Mouse (Mus musculus): ENCODE measurements around the gene Zfp775.

Gene Zfp775

GRCm38 (mm10) chr6:48628377-48628776, 26.5 kb downstream of the Zfp775 start:
- no peak for DNase-seq (ENCODE audit: low spot score in 2 of 2)

- DNase-seq (ENCODE audit: low spot score in 2 of 2): peak in 1 of 2 experiments; percentile 40
Measured at GRCm38 (mm10) chr6:48628808-48629660, 27.2 kb downstream of the Zfp775 start.

- DNase-seq (ENCODE audit: low spot score in 2 of 2): no peak
Measured at GRCm38 (mm10) chr6:48629661-48630034, 27.8 kb downstream of the Zfp775 start.

- DNase-seq (ENCODE audit: low spot score in 2 of 2): no peak
Measured at GRCm38 (mm10) chr6:48630831-48631230, 29.0 kb downstream of the Zfp775 start.

GRCm38 (mm10) chr6:48635105-48635504, 33.2 kb downstream of the Zfp775 start:
- no peak for DNase-seq (ENCODE audit: low spot score in 2 of 2)

GRCm38 (mm10) chr6:48636515-48636914, 34.7 kb downstream of the Zfp775 start:
- no peak for DNase-seq (ENCODE audit: low spot score in 2 of 2)

GRCm38 (mm10) chr6:48637811-48638500, 36.1 kb downstream of the Zfp775 start:
- DNase-seq (ENCODE audit: low spot score in 2 of 2): no peak

GRCm38 (mm10) chr6:48638553-48638952, 36.7 kb downstream of the Zfp775 start:
- no peak for DNase-seq (ENCODE audit: low spot score in 2 of 2)

- no peak for DNase-seq (ENCODE audit: low spot score in 2 of 2)
Measured at GRCm38 (mm10) chr6:48641391-48641790, 39.5 kb downstream of the Zfp775 start.

- peak in 1 of 2 experiments; percentile 21 for DNase-seq (ENCODE audit: low spot score in 2 of 2)
Measured at GRCm38 (mm10) chr6:48642764-48643292, 41.0 kb downstream of the Zfp775 start.

GRCm38 (mm10) chr6:48645660-48646308, 43.9 kb downstream of the Zfp775 start:
- peak in 1 of 2 experiments; percentile 64 for DNase-seq (ENCODE audit: low spot score in 2 of 2)

GRCm38 (mm10) chr6:48646309-48646690, 44.4 kb downstream of the Zfp775 start:
- no peak for DNase-seq (ENCODE audit: low spot score in 2 of 2)

- no peak for DNase-seq (ENCODE audit: low spot score in 2 of 2)
Measured at GRCm38 (mm10) chr6:48646995-48647394, 45.1 kb downstream of the Zfp775 start, which contains the start of gene Gimap8. Gimap8 (plus strand) TSS chr6:48647234.

GRCm38 (mm10) chr6:48647611-48648010, 45.7 kb downstream of the Zfp775 start:
- DNase-seq (ENCODE audit: low spot score in 2 of 2): no peak

GRCm38 (mm10) chr6:48648779-48649178, 46.9 kb downstream of the Zfp775 start:
- DNase-seq (ENCODE audit: low spot score in 2 of 2): no peak

GRCm38 (mm10) chr6:48650041-48650440, 48.2 kb downstream of the Zfp775 start:
- DNase-seq (ENCODE audit: low spot score in 2 of 2): no peak

GRCm38 (mm10) chr6:48658721-48659120, 56.9 kb downstream of the Zfp775 start:
- DNase-seq (ENCODE audit: low spot score in 2 of 2): no peak

- no peak for DNase-seq (ENCODE audit: low spot score in 2 of 2)
Measured at GRCm38 (mm10) chr6:48664750-48665149, 62.9 kb downstream of the Zfp775 start.

GRCm38 (mm10) chr6:48665471-48665870, 63.6 kb downstream of the Zfp775 start:
- DNase-seq (ENCODE audit: low spot score in 2 of 2): no peak

GRCm38 (mm10) chr6:48666159-48666586, 64.3 kb downstream of the Zfp775 start:
- no peak for DNase-seq (ENCODE audit: low spot score in 2 of 2)

GRCm38 (mm10) chr6:48668022-48668421, 66.2 kb downstream of the Zfp775 start:
- no peak for DNase-seq (ENCODE audit: low spot score in 2 of 2)

GRCm38 (mm10) chr6:48669446-48669969, 67.6 kb downstream of the Zfp775 start:
- no peak for DNase-seq (ENCODE audit: low spot score in 2 of 2)

Measured in cerebellum, postnatal 4 days (tissue).